Mouse (Mus musculus): Measurements from ENCODE around the gene Slc11a2.

Slc11a2 gene

DNA sequence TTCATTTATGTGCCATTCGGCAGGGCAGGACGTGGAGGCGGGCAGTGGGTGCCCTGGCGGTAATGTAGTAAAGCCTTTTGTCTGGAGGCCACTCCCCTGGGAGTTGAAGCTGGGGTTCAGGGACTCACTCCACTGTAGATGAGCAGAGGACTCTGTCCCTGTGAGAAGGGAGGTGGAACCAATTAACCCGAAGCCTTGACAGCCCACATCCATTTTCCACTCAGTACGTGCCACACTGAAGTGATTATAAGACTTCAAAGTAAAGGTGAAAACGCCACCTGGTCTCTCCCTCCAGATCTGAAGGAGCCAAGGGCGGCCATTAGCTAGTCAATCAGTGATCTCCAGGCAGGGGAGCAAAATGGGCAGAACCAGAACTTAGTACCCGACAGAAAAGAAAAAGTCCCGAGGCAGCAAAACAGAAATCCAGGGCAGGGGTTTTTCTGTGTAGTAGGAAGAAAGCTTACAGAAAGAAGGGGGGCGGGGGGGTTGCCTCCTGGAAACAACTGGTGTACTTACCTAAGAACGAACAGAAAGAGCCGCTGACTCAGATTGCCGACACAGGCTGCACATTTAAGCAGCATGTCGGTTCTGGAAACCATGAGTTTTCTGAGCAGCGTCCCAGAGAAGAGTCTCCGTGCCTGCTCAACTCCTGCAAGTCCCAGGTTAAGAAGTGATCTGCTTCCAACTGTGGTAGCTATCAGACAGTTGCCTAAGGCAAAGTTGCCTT is at the start of gene Slc11a2:
TSS of gene Slc11a2 (minus strand) at position 677 of the 727 bp plus-strand sequence.
- in situ Hi-C loops (cut with MboI; ENCODE audit: low sequenced_read_pairs), result no loop called here

DNA sequence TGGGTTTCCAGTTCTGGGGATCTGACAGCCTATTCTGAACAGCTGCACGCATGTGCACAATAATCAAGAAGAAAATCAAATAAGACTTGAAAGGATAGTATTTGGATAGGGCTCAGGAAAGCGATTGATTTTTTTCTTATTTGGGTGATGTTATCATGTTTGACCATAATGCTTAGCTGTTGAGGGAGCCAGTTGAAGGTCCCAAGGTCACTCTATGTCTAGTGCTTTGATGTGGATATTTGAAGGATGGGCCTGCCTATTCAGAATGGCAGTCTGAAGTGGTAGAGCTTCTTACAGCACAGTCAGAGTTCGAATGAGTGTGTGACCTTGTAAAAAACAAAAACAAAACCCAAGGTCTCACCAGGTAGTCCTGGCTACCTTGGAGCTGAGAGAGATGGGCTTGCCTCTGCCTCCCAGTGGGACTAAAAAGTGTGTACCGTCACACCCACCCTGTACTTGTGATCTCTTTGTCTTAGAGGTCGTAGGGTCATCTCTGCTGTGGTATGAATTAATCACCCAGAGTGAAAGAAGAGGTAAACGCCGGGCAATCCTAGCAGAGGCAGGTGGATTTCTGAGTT is 49.1 kb upstream of the Slc11a2 start:
- in situ Hi-C loops (cut with MboI; ENCODE audit: low sequenced_read_pairs), result no loop called here

DNA sequence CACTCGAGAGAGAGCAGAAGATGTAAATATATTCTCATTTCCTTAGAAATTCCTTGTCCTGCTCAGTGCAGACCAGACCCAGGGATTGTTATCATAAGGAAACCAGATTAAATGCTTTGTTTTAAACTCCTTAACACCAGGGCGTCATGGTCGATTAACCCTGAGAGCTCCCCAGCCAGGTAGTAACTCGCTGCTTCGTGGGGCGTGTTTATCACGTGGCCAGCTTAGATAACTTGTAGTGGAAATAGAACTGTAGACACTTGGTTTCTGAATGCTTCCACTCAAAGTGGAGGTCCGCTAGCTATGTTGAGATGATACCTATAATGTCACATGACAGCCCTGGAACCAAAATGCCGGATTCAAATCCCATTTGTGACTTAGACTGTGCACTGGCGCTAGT is 45.2 kb upstream of the Slc11a2 start:
- in situ Hi-C loops (cut with MboI; ENCODE audit: low sequenced_read_pairs), result no loop called here

DNA sequence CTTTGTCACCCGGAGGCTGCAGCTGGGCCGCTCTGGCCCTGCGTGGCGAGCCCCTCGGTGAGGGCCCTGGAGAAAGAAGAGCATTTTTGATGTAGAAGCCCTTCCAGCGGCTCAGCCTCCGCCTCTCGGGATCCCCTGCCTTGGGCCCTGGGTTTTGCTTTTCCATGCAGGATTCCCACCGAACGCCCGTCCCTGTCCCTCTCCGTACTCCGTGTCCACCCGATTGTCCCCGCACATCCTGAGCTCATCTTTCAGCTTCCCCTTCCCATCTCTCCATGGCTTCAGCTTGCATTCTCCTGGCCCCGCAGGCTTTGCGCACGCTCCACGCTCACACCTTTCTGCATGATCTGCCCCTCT is 44.3 kb upstream of the Slc11a2 start:
- in situ Hi-C loops (cut with MboI; ENCODE audit: low sequenced_read_pairs), result no loop called here

DNA sequence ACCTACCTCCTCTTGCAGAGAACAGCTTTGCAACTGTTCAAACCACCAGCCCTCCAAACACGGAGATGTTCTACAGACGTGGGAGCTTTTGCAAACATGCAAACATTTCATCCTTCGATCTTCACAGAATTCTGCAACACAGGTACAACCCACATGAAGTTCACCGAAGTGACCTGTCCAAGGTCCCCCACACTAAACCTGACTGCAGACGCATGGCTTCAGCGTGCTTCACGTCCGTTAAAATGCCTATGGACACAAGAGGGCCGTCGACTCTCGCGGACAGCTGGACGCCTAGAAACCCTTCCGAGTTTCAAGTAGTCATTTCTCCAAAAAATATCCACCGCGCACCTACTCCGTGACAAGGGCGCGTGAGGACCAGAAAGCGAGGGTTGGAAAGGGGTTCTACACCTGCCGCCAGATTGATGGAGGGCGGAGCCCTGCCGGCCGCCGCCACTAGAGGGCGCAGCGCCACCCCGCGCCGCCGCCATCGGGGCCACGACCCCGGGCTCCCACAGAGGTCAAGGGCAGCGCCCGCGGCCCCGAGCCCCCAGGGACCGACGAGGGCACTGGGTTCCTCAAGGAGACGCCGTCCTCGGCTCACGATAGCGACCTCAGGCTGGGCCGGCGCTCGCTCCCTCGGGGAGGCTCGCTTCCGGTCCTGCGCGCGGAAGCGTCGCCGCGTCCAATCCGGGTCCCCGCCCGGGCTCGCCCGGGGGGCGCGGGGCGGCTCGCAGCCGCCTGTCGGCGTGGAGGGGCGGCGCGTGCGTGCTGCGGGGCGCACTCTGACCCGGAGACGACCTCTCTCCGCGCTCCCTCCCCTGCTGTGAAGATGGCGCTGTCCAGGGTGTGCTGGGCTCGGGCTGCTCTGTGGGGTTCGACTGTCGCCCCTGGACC is 43.7 kb upstream of the Slc11a2 start, which contains the start of gene Letmd1:
TSS of gene Letmd1 (plus strand) at position 729 of the 894 bp plus-strand sequence.
- in situ Hi-C loops (cut with MboI; ENCODE audit: low sequenced_read_pairs), result no loop called here

DNA sequence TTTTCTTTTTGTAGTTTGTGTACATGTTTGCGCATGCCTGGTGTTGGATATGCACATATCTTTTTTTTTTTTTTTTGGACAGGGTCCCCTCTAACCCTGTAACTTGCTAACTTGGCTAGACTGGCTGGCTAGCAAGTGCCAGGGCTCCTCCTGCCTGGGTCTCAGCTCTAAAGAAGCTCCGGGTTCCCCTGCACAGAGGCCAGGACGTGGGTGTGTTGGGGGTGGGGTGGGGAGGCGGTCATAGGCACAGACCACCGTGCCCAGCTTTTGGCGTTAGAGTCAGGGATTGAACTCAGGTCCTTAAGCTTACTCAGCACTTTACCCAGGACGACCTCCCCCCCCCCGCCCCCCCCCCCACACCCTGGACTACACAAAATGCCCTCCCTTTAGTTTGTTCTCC is 42.9 kb upstream of the Slc11a2 start:
- in situ Hi-C loops (cut with MboI; ENCODE audit: low sequenced_read_pairs), result no loop called here

DNA sequence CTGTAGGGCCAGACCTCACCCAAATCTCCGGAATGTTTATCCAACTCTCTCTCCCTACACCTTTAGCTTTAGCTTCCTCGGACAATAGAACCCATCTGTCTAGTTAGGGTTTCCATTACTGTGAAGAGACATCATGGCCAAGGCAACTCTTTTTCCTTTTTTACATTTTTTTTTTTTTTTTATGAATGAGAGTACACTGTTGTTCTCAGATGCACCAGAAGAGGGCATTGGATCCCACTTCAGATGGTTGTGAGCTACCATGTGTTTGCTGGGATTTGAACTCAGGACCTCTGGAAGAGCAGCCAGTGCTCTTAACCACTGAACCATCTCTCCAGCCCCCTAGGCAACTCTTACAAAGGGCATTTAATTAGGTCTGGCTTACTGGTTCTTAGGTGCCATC is 40.6 kb upstream of the Slc11a2 start:
- in situ Hi-C loops (cut with MboI; ENCODE audit: low sequenced_read_pairs), result no loop called here

DNA sequence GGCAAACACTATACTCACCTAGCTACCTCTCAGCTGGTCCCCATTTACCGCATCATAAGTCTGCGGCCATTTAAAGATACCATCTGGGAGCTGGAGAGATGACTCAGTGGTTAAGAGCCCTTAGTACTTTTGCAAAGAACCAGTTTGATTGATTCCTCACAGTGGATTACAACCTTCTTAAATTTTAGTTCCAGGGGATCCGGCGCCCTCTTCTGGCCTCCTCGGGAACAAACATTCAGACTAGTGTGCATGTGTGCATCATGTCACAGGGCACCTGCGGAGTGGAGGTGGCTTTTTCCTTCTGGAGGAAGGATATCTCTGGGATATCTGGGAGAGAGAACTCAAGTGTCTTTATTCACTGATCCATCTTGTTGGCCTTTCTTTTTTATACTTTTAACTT is 38.8 kb upstream of the Slc11a2 start:
- in situ Hi-C loops (cut with MboI; ENCODE audit: low sequenced_read_pairs), result loop anchor here (5.0 kb wide), 1 partner anchor 149 kb away; no protein-coding TSS in a partner anchor

DNA sequence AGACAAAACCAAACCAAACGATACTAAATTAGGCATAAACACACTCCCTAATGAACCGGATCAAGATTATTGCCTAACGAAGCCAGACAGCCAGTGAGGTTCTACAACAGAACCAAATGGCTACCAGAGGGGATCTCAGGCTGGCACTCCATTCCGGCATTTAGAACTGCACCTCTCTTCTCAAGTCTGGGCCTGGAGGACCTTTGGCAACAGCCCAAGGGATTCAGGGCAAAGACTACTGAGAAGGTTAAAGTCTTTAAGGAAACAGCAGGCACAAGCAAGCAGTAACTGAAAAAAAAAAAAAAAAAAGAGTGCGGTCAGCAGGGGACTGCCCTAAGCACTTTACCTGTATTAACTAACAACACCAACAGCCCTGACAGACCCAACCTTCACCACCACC is 37.2 kb upstream of the Slc11a2 start:
- in situ Hi-C loops (cut with MboI; ENCODE audit: low sequenced_read_pairs), result loop anchor here (5.0 kb wide), 1 partner anchor 150 kb away; no protein-coding TSS in a partner anchor

DNA sequence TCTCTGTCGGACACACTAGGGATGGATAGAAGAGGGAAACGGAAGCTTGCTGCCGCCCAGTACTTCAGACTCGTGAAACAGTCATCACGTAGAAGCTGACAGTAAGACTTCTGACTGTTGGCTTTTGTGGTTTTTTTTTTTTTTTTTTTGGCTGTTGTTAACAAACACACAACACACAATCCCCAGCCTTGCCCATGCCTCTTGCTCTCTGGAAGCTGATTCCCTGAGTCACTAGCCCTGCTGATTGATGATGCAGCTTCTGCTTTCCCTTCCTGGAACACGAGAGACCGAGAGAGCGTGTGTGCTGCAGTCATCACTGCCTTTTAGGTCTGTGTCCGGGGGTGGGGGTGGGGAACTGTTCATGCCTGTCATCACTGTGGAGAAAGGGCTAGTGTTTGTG is 36.8 kb upstream of the Slc11a2 start:
- in situ Hi-C loops (cut with MboI; ENCODE audit: low sequenced_read_pairs), result loop anchor here (5.0 kb wide), 1 partner anchor 151 kb away; no protein-coding TSS in a partner anchor

DNA sequence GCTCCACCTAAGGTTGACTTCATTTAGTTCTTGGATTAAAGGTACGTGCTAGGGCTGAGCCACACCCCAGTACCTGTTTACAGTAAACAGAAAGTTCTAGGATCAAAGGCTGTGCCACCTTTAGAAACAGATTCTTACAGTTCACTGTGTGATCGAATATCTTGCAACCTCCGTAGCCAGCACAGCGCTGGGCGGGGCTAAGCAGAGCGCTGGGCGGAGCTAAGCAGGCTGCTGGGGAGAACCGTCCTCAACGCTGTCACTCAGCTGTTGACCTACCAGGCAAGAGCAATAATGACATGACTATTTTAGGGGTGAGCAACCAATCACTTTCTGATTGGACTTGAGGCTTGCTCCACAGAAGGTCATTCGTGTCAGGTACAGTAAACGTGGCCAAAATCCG is 36.1 kb upstream of the Slc11a2 start:
- in situ Hi-C loops (cut with MboI; ENCODE audit: low sequenced_read_pairs), result loop anchor here (5.0 kb wide), 1 partner anchor 151 kb away; no protein-coding TSS in a partner anchor

DNA sequence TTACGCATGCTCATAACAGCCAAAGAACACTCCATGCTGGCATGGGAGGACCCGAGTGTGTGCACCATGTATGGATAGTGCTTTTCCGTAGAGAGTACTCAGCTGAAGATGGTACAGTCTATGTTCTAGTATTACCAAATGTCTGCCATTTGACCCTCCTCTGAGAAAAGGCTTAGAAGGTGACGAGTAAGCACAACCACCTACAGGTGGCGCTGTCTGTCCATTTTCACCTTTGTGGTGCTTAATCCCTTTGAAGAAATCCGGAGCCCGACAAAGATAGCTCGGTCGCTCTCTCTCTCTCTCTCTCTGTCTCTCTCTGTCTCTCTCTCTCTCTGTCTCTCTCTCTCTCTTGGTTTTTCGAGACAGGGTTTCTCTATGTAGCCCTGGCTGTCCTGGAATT is 33.2 kb upstream of the Slc11a2 start:
- in situ Hi-C loops (cut with MboI; ENCODE audit: low sequenced_read_pairs), result no loop called here

DNA sequence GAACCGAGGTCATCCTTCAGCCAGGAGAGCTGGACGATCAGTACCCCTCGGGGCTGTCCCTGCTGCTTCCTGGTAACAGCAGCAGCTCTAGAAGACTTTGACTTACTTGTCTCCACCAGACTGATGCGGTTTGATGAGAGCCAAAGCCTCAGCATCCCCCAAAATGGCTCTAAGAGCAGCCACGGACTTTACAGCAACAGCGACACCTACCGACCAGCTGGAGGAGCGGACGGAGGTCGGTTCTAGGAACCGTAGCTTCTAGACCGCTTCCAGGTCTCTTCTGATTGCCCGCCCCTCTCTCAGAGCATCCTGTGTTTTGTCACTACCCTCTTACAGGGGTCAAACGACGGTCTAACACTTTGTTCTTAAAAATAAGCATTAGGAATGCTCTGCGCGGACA is 32.5 kb upstream of the Slc11a2 start:
- in situ Hi-C loops (cut with MboI; ENCODE audit: low sequenced_read_pairs), result no loop called here

DNA sequence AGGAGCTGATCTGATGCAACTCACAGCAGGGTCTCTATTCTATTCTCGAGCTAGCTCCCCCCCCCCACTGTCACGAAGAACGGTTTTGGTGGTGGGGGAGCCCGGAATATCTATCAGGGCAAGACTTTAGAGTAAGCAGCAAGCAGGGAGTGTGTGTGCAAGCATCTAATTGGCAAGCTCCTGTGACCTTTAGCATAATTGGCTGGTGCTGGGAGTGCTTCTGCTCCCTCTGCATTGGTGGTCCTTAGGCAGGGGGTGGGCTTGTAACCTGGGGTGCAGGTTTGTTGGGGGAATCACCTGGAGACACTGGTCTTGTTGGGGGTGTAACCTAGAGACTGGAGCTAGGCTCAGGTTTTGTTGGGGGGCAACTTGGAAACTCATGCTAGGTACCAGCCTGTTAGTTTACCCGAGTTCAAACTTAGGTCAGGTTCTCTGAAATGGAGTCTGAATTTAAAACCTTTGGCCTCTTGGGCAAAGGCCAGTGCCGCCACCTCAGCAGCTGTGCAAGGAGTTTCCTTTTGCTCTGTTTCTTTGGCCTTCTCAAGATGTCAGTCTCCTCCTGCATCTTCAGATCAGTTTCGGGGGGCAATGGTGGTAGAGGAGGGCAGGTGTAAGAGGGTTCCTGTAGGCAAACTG is 31.6 kb upstream of the Slc11a2 start:
- in situ Hi-C loops (cut with MboI; ENCODE audit: low sequenced_read_pairs), result no loop called here

DNA sequence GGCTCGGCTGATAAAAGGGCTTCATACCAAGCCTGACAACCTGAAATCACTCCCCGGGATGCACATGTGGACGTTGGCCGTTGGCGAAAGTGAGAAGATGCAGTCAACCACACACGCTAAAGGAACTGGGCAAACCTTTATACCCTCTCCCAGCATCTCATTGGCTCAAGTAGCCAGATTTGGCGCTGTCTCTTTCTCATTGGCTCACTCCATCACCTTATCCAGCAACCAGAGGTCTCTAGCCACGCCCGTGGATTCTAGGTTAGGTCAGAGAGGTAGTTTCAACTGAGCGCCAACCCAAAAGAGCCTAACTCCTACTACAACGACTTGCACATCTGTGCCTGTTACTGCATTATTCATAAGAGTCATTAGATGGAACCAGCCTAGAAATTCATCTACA is 27.6 kb upstream of the Slc11a2 start:
- in situ Hi-C loops (cut with MboI; ENCODE audit: low sequenced_read_pairs), result no loop called here

DNA sequence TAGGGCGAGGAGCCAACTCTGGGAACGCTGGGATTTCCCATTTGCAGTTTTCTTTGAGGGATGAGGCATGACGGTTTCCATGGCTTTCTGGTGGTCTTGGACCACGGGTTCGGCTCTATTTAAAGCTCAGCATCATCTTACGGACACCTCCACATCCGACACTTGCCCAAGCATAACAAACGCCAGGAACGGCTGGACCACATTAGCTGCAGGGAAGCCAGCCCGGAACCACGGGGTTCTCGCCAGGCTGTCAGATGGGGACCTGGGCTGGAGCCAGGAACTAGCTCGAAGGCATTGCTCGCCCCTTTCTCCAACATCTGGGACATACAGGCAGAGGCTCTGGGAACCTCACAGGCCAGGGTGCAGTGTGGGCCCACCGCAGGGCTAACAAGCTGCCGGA is 26.4 kb upstream of the Slc11a2 start:
- in situ Hi-C loops (cut with MboI; ENCODE audit: low sequenced_read_pairs), result no loop called here

DNA sequence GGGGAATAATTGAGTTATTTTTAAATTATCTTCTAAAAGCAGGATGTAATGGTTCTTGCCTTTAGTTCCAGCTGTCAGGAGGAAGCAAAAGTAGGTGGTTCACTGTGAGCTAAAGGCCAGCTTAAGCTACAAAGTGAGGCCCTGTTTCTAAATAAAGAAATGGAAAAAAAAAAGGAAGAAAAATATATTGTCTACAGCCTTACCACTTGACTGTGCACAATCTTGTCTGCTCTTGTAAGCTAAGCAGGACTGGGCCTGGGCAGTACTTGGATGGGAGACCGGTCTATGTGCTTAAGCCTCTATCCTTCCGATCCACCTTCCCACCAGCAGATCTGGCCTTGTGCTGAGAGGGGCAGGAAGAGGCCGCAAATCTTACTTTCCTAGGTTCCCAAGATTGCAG is 24.6 kb upstream of the Slc11a2 start:
- in situ Hi-C loops (cut with MboI; ENCODE audit: low sequenced_read_pairs), result no loop called here

DNA sequence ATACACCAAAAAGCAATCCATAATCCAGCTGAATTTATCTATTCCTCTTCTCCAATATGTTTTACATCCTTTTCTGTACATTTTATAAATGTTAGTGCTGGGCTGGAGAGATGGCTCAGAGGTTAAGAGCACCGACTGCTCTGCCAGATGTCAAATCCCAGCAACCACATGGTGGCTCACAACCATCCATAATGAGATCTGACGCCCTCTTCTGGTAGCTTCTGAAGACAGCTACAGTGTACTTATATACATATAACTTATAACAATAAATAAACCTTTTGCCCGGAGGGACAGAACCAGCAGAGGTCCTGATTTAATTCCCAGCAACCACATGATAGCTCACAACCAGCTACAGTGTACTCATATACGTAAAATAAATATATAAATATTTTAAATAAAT is 23.7 kb upstream of the Slc11a2 start:
- in situ Hi-C loops (cut with MboI; ENCODE audit: low sequenced_read_pairs), result no loop called here

DNA sequence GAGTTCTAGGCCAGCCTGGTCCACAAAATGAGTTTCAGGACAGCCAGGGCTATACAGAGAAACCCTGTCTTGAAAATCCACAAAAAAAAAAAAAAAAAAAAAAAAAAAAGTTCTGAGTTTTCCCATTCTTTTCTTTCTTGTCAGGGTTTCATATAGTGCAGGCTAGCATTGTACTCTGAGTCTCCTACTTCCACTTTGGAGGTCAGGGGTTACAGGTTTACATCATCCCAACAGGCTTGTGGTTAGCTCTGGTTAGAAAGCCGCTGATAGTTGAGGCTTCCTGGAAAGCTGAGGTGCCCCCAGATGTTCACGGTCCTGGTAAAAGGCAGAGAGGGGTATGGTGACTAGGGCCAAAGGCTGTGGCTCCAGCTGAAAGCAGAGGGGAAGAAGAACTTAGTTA is 22.0 kb upstream of the Slc11a2 start:
- in situ Hi-C loops (cut with MboI; ENCODE audit: low sequenced_read_pairs), result no loop called here

DNA sequence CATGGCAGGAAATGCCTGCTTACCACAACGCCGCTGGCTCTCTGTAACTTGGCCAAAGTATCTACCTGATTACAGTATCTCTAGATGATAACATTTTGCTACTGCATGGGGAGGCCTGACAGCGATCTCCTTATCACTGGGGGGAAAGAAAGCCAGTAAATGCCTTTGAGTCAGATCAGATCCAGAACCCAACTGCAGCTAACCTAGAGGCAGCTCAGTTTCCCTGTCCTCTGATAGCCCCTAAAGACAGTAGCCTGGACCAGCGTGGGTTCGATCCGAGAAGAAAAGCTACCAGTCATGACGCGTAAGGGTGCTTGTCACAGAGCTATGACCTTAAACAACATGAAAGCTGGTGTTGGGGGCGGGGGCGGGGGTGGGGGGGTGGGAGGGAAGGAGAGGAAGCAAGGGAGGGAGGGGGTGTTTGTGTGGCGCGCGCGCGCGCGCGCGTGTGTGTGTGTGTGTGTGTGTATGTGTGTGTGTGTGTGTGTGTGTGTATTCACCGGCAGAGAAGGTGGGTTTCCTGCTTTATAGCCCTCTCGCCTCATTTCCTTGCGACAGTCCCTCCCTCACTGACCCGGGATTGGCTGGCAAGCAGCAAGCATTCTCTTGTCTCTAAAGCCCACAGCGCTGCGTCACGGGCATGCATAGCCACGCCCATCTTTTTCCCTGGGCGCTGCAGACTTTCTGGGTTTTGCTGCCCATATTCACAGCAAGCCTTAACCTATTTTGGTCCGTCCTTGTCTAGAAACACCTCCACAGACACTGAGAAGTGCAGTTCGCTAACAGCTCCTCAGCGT is 18.5 kb upstream of the Slc11a2 start:
- in situ Hi-C loops (cut with MboI; ENCODE audit: low sequenced_read_pairs), result no loop called here
